Mouse (Mus musculus): ENCODE measurements around the gene Wdr82. TPM values are rescaled to one million over a fixed set of nuclear protein-coding genes. Genes with fewer than 3 reads are reported as not detected.

Wdr82 gene
- polyA plus RNA-seq, 1 experiment from 2014 or later = 20.8 TPM

GRCm38 (mm10) chr9:106192998-106193397 is 22.3 kb downstream of the Wdr82 start:
- no peak for ATAC-seq (ENCODE audit: low FRiP score, low TSS enrichment)
- WGBS = 96% methylated on average over 1 of the region's 1 CpGs
- H3K4me3 ChIP-seq (ENCODE audit: low read length) = no peak overlapping the region
- peaks cover 5% of the 10 kb centered on the region for H3K4me1 ChIP-seq (ENCODE audit: insufficient read depth, low read length)
- no peaks in the 10 kb centered on the region for H3K27me3 ChIP-seq (ENCODE audit: insufficient read depth, low read length)
- peaks cover 58% of the 10 kb centered on the region for H3K36me3 ChIP-seq (ENCODE audit: insufficient read depth, low read length)
- no peak overlapping the region for H3K4me2 ChIP-seq (replicated peaks; ENCODE audit: low read depth, low read length)
- H3K9me3 ChIP-seq (ENCODE audit: low read length) = no peaks in the 10 kb centered on the region
- no peak overlapping the region for H3K9ac ChIP-seq (replicated peaks; ENCODE audit: low read length)
- no peak overlapping the region for H3K27ac ChIP-seq (ENCODE audit: low read length)

GRCm38 (mm10) chr9:106193930-106194807 is 23.4 kb downstream of the Wdr82 start:
- no peak for ATAC-seq (ENCODE audit: low FRiP score, low TSS enrichment)
- Histone ChIP-seq H3K9me3 (ENCODE audit: low read length) (no peaks in the 10 kb centered on the region), H3K4me3 (ENCODE audit: low read length) (no peak overlapping the region), H3K36me3 (ENCODE audit: insufficient read depth, low read length) (peaks cover 46% of the 10 kb centered on the region), H3K4me1 (ENCODE audit: insufficient read depth, low read length) (peaks cover 11% of the 10 kb centered on the region), H3K9ac (replicated peaks; ENCODE audit: low read length) (no peak overlapping the region), H3K27me3 (ENCODE audit: insufficient read depth, low read length) (no peaks in the 10 kb centered on the region), H3K27ac (ENCODE audit: low read length) (no peak overlapping the region), H3K4me2 (replicated peaks; ENCODE audit: low read depth, low read length) (no peak overlapping the region)
- WGBS = 89% methylated on average over 8 of the region's 8 CpGs

GRCm38 (mm10) chr9:106195693-106196092 is 25.0 kb downstream of the Wdr82 start:
- Histone ChIP-seq H3K4me3 (ENCODE audit: low read length) (no peak overlapping the region), H3K27ac (ENCODE audit: low read length) (no peak overlapping the region), H3K27me3 (ENCODE audit: insufficient read depth, low read length) (no peaks in the 10 kb centered on the region), H3K9me3 (ENCODE audit: low read length) (no peaks in the 10 kb centered on the region), H3K9ac (replicated peaks; ENCODE audit: low read length) (no peak overlapping the region), H3K36me3 (ENCODE audit: insufficient read depth, low read length) (peaks cover 31% of the 10 kb centered on the region), H3K4me2 (replicated peaks; ENCODE audit: low read depth, low read length) (no peak overlapping the region), H3K4me1 (ENCODE audit: insufficient read depth, low read length) (peaks cover 21% of the 10 kb centered on the region)
- no peak for ATAC-seq (ENCODE audit: low FRiP score, low TSS enrichment)
- whole genome bisulfite sequencing = 87% methylated on average over 8 of the region's 8 CpGs

GRCm38 (mm10) chr9:106197081-106197713 is 26.5 kb downstream of the Wdr82 start:
- ATAC-seq (ENCODE audit: low FRiP score, low TSS enrichment) = no peak
- Histone ChIP-seq H3K9ac (replicated peaks; ENCODE audit: low read length) (no peak overlapping the region), H3K4me3 (ENCODE audit: low read length) (no peak overlapping the region), H3K4me2 (replicated peaks; ENCODE audit: low read depth, low read length) (no peak overlapping the region), H3K36me3 (ENCODE audit: insufficient read depth, low read length) (peaks cover 18% of the 10 kb centered on the region), H3K4me1 (ENCODE audit: insufficient read depth, low read length) (peaks cover 24% of the 10 kb centered on the region), H3K27me3 (ENCODE audit: insufficient read depth, low read length) (no peaks in the 10 kb centered on the region), H3K27ac (ENCODE audit: low read length) (no peak overlapping the region), H3K9me3 (ENCODE audit: low read length) (no peaks in the 10 kb centered on the region)
- 82% methylated on average over 3 of the region's 3 CpGs for WGBS

- Histone ChIP-seq H3K9me3 (ENCODE audit: low read length) (no peaks in the 10 kb centered on the region), H3K4me1 (ENCODE audit: insufficient read depth, low read length) (peaks cover 26% of the 10 kb centered on the region), H3K27ac (ENCODE audit: low read length) (no peak overlapping the region), H3K4me3 (ENCODE audit: low read length) (no peak overlapping the region), H3K9ac (replicated peaks; ENCODE audit: low read length) (no peak overlapping the region), H3K4me2 (replicated peaks; ENCODE audit: low read depth, low read length) (no peak overlapping the region), H3K27me3 (ENCODE audit: insufficient read depth, low read length) (no peaks in the 10 kb centered on the region), H3K36me3 (ENCODE audit: insufficient read depth, low read length) (peaks cover 16% of the 10 kb centered on the region)
- ATAC-seq (ENCODE audit: low FRiP score, low TSS enrichment) = no peak
- WGBS = 87% methylated on average over 9 of the region's 9 CpGs
Measured at GRCm38 (mm10) chr9:106197732-106198131, 27.0 kb downstream of the Wdr82 start.

- no peaks in the 10 kb centered on the region for H3K9me3 ChIP-seq (ENCODE audit: low read length)
- peaks cover 16% of the 10 kb centered on the region for H3K36me3 ChIP-seq (ENCODE audit: insufficient read depth, low read length)
- peak overlapping the region; percentile 72 for H3K4me3 ChIP-seq (ENCODE audit: low read length)
- peak overlapping the region; percentile 81 for H3K9ac ChIP-seq (replicated peaks; ENCODE audit: low read length)
- H3K27me3 ChIP-seq (ENCODE audit: insufficient read depth, low read length) = no peaks in the 10 kb centered on the region
- H3K27ac ChIP-seq (ENCODE audit: low read length) = peak overlapping the region; percentile 68
- WGBS = under 1% methylated on average over 42 of the region's 51 CpGs
- peak overlapping the region; percentile 77 for H3K4me2 ChIP-seq (replicated peaks; ENCODE audit: low read depth, low read length)
- ATAC-seq (ENCODE audit: low FRiP score, low TSS enrichment) = peak; percentile 53; the same call in 1 of the 2 replicates
- H3K4me1 ChIP-seq (ENCODE audit: insufficient read depth, low read length) = peaks cover 33% of the 10 kb centered on the region
Measured at GRCm38 (mm10) chr9:106198962-106199458, 28.3 kb downstream of the Wdr82 start.

GRCm38 (mm10) chr9:106199535-106200272 is 29.0 kb downstream of the Wdr82 start, which contains the start of gene Ppm1m:
Gene Ppm1m, minus strand, starts transcription at chr9:106199746.
- Histone ChIP-seq H3K27me3 (ENCODE audit: insufficient read depth, low read length) (no peaks in the 10 kb centered on the region), H3K4me3 (ENCODE audit: low read length) (peak within 1 kb of the TSS; percentile 72), H3K4me2 (replicated peaks; ENCODE audit: low read depth, low read length) (peak within 1 kb of the TSS; percentile 77), H3K9me3 (ENCODE audit: low read length) (no peaks in the 10 kb centered on the region), H3K4me1 (ENCODE audit: insufficient read depth, low read length) (peaks cover 40% of the 10 kb centered on the region), H3K27ac (ENCODE audit: low read length) (peak within 1 kb of the TSS; percentile 68), H3K9ac (replicated peaks; ENCODE audit: low read length) (peak within 1 kb of the TSS; percentile 81), H3K36me3 (ENCODE audit: insufficient read depth, low read length) (peaks cover 16% of the 10 kb centered on the region)
- ATAC-seq (ENCODE audit: low FRiP score, low TSS enrichment) = peak; percentile 4; the same call in 1 of the 2 replicates
- WGBS = 45% methylated on average over 18 of the region's 18 CpGs

GRCm38 (mm10) chr9:106201895-106202294 is 31.2 kb downstream of the Wdr82 start:
- Histone ChIP-seq H3K27ac (ENCODE audit: low read length) (0 out of 2 replicates have a peak overlapping the region, but pooled peaks have one; percentile 12), H3K9ac (replicated peaks; ENCODE audit: low read length) (peak overlapping the region; percentile 28; the same call in 1 of the 2 replicates), H3K4me1 (ENCODE audit: insufficient read depth, low read length) (peaks cover 49% of the 10 kb centered on the region), H3K27me3 (ENCODE audit: insufficient read depth, low read length) (no peaks in the 10 kb centered on the region), H3K4me3 (ENCODE audit: low read length) (peak overlapping the region; percentile 69; the same call in 1 of the 2 replicates), H3K9me3 (ENCODE audit: low read length) (no peaks in the 10 kb centered on the region), H3K4me2 (replicated peaks; ENCODE audit: low read depth, low read length) (peak overlapping the region; percentile 61; the same call in 1 of the 2 replicates), H3K36me3 (ENCODE audit: insufficient read depth, low read length) (0 out of 2 replicates have a peak, but pooled peaks cover under 1% of the 10 kb centered on the region)
- ATAC-seq (ENCODE audit: low FRiP score, low TSS enrichment) = no peak
- 80% methylated on average over 3 of the region's 3 CpGs for WGBS
